Mouse (Mus musculus) midbrain, postnatal 0 days (tissue): ENCODE data around the gene Ccdc60. TPM values are rescaled to one million over a fixed set of nuclear protein-coding genes. Genes with fewer than 3 reads are reported as not detected.

Source experiments
- ATAC-seq: fragments of 200-750 bp; cut with Nextera tagmentation; 2 replicates; pipeline ENCODE4 v1.8.0; 2017; ENCODE audit warnings: moderate number of reproducible peaks, mild to moderate bottlenecking, moderate TSS enrichment, moderate library complexity; ENCODE audit not compliant: low FRiP score
- DNase-seq: peaks from one replicate; pipeline ENCODE4 v3.0.0-alpha.2; 2015; ENCODE audit warnings: low spot score
- H3K27ac ChIP-seq: fragments of 300-500 bp; sonication (generic); 2 replicates; pipeline ENCODE4 v1.5.1; 2014; ENCODE audit warnings: low read depth, mild to moderate bottlenecking, low read length, mixed read lengths
- H3K27me3 ChIP-seq: fragments of 300-500 bp; sonication (generic); 2 replicates; pipeline ENCODE4 v1.6.1; 2014; ENCODE audit warnings: low read length, control low read depth, mixed read lengths; ENCODE audit not compliant: insufficient read depth
- H3K36me3 ChIP-seq: fragments of 300-500 bp; sonication (generic); 2 replicates; pipeline ENCODE4 v1.6.1; 2014; ENCODE audit warnings: low read length, control low read depth, mixed read lengths; ENCODE audit not compliant: insufficient read depth
- H3K4me1 ChIP-seq: fragments of 300-500 bp; sonication (generic); 2 replicates; pipeline ENCODE4 v1.6.1; 2014; ENCODE audit warnings: mild to moderate bottlenecking, control low read depth, antibody characterized with exemption, low read length, mixed read lengths; ENCODE audit not compliant: insufficient read depth
- H3K4me2 ChIP-seq: fragments of 300-500 bp; sonication (generic); 2 replicates; pipeline ENCODE4 v1.6.1; 2014; ENCODE audit warnings: low read depth, mild to moderate bottlenecking, low read length, mixed read lengths; ENCODE audit not compliant: poor library complexity, severe bottlenecking
- H3K4me3 ChIP-seq: fragments of 300-500 bp; sonication (generic); 2 replicates; pipeline ENCODE4 v1.5.1; 2014; ENCODE audit warnings: low read depth, mild to moderate bottlenecking, low read length, moderate library complexity
- H3K9ac ChIP-seq: fragments of 300-500 bp; sonication (generic); replicated peaks from 2 replicates; pipeline ENCODE4 v1.6.1; 2014; ENCODE audit warnings: mild to moderate bottlenecking, low read length, moderate library complexity, mixed read lengths; ENCODE audit not compliant: poor library complexity, severe bottlenecking
- H3K9me3 ChIP-seq: fragments of 300-500 bp; sonication (generic); 2 replicates; pipeline ENCODE4 v1.6.1; 2016; ENCODE audit warnings: low read length, control low read depth
- CTCF ChIP-seq: IDR thresholded peaks from 2 replicates; pipeline ENCODE4 v1.5.1; 2016; ENCODE audit warnings: antibody characterized with exemption, mild to moderate bottlenecking
- WGBS: fragments of 180-500 bp; shearing (Covaris S2); extraction: QIAGEN DNeasy Blood & Tissue Kit; methylation state at CpG from one replicate; pipeline ENCODE4 v1.1.7; 2014; 5-methylcytosine and 5-hydroxymethylcytosine counted together
- polyA plus RNA-seq: library from polyadenylated mRNA; unstranded; fragments of >200 nt; fragmentation: Nextera tagmentation; extraction: Ambion mirVana; gene quantifications from 2 replicates; pipeline ENCODE4 v1.2.1, GENCODE M21; 2015
- total RNA-seq: library from RNA; depleted of rRNA; stranded (reverse); fragments of >200 nt; gene quantifications from 2 replicates; pipeline ENCODE4 v1.2.3, GENCODE M21; 2014

Ccdc60 gene
- total and polyA plus RNA-seq, 2 experiments from 2014 or later, result 2.2 to 2.6 TPM

DNA sequence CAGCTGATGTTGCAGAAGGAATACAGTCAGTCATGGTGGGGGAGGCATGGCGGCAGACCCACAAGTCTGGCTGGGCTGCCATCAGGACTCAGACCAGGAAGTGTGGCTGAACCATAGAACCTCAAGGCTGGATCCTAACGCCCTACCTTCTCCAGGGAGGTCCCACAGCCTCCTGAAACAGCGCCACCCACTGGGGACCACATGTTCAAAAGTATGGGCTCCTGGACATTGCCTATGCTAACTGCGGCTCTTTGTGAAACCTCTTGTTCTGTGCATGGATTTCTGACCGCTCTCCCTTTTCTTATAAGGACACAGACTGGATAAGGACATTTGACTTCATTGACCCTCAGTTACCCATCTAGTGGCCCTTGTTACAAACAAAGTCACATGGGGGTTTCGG lies 64.8 kb downstream of the Ccdc60 start:
- Histone ChIP-seq H3K27ac (no peak overlapping the region), H3K27me3 (no peaks in the 10 kb centered on the region), H3K4me1 (0 out of 2 replicates have a peak, but pooled peaks cover 2% of the 10 kb centered on the region), H3K9me3 (no peaks in the 10 kb centered on the region), H3K9ac (no peak overlapping the region), H3K36me3 (no peaks in the 10 kb centered on the region), H3K4me3 (no peak overlapping the region), H3K4me2 (no peak overlapping the region)
- DNase-seq (no peak), ATAC-seq (no peak)
- TF ChIP-seq CTCF, result no peak; the same call in 1 of the 2 replicates
- WGBS, result 83% methylated on average over 6 of the region's 6 CpGs

DNA sequence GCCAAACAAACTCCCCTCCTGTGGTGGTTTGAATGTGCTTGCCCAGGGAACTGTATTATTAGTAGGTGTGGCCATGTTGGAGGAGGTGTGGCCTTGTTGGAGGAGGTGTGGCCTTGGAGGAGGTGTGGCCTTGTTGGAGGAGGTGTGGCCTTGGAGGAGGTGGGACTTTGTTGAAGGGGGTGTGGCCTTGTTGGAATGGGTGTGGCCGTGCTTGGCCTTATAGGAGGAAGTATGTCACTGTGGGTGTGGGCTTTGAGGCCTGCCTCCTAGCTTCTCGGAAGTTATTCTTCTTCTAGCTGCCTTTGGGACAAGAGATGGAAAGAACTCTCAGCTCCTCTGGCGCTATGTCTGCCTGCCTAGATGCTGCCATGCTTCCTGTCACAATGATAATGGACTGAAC lies 66.9 kb downstream of the Ccdc60 start:
- H3K4me2 ChIP-seq, result no peak overlapping the region
- DNase-seq (no peak), ATAC-seq (no peak)
- H3K9ac ChIP-seq, result no peak overlapping the region
- 0 out of 2 replicates have a peak, but pooled peaks cover 2% of the 10 kb centered on the region for H3K4me1 ChIP-seq
- no peaks in the 10 kb centered on the region for H3K9me3 ChIP-seq
- TF ChIP-seq CTCF, result no peak
- 93% methylated on average over 3 of the region's 3 CpGs for WGBS
- H3K27me3 ChIP-seq, result no peaks in the 10 kb centered on the region
- no peak overlapping the region for H3K27ac ChIP-seq
- H3K36me3 ChIP-seq, result no peaks in the 10 kb centered on the region
- no peak overlapping the region for H3K4me3 ChIP-seq

DNA sequence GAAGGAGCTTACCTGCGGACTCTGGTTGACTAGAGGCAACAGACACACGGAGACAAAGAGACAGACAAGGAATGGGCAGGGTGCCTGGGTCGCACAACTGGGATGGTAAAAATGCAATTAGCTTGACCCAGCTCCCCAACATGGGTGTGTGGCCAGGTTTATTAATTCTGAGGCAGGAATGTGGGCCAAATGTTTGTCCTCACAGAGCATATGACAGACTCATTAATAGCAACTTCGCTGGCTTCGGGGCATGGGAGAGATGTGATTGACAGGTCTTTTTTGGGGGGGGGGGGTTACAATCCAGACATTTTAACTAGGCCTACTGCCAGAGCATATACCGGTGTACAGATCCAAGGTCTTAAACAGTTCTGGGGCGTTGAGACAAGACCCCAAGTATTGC lies 69.5 kb downstream of the Ccdc60 start:
- Histone ChIP-seq H3K9me3 (no peaks in the 10 kb centered on the region), H3K4me1 (0 out of 2 replicates have a peak, but pooled peaks cover 2% of the 10 kb centered on the region), H3K27ac (no peak overlapping the region), H3K27me3 (no peaks in the 10 kb centered on the region), H3K4me2 (no peak overlapping the region), H3K36me3 (no peaks in the 10 kb centered on the region), H3K9ac (no peak overlapping the region), H3K4me3 (no peak overlapping the region)
- no peak for DNase-seq
- no peak for ATAC-seq
- WGBS, result 67% methylated on average over 7 of the region's 7 CpGs
- TF ChIP-seq CTCF, result no peak

DNA sequence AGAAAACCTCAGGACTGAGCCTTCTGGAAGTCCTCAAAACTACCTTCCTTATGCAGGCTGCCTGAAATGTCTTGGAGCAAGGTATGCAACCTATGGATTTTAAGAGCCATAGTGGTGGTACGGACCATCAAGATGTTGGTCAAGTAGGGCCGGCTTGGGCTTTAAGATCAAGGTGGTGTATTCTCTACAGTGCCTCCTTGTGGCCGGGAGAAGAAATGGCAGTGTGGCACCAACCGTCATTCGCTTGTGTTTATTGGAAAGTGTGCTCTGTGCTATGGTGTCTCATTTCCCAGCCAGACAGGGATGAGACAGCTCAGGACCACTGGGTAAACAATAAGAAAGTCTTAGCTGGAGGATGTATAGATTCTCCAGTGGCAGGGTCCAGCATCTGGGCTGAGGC lies 76.1 kb downstream of the Ccdc60 start:
- no peak for DNase-seq
- no peaks in the 10 kb centered on the region for H3K27me3 ChIP-seq
- H3K4me3 ChIP-seq, result no peak overlapping the region
- ATAC-seq, result no peak
- H3K36me3 ChIP-seq, result no peaks in the 10 kb centered on the region
- H3K4me2 ChIP-seq, result no peak overlapping the region
- H3K4me1 ChIP-seq, result peaks cover 10% of the 10 kb centered on the region; the same call in 1 of the 2 replicates
- no peaks in the 10 kb centered on the region for H3K9me3 ChIP-seq
- WGBS, result 59% methylated on average over 5 of the region's 5 CpGs
- no peak overlapping the region for H3K9ac ChIP-seq
- H3K27ac ChIP-seq, result no peak overlapping the region
- TF ChIP-seq CTCF, result peak; percentile 49

DNA sequence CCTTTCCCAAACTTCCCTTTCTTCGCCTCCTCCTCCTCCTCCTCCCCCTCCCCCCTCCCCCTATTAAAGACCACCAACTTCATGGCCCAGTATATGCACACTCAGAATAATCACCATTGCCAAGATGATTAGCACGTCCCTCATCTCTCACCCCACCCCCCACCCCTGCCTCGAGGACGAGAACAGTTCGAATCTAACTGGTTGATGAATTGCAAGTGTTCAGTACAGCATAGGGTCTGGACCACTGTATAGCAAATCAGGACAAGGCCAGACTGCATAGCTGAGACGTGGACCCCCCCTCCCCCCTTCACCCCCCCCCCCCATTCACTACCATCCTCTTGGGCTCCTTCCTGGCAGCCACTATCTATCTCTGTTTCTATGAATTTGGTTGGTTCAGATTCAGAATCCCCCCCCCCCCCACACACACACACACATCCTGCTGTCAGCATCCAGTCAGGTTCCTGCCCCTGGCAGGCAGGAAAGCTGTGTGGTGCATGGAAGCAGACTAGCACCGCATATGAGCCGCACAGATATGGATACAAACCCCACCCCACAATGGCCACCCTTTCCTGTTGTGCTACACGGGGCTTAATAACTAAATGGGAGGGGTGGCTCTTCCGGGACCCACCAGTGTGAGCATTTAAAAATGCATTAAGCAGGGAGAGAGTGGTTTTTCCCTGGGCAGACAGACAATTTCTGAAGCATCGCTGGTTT lies 79.2 kb downstream of the Ccdc60 start:
- H3K9ac ChIP-seq, result no peak overlapping the region; the same call in 1 of the 2 replicates
- TF ChIP-seq CTCF, result no peak
- H3K36me3 ChIP-seq, result no peaks in the 10 kb centered on the region
- H3K4me3 ChIP-seq, result no peak overlapping the region
- peak overlapping the region; percentile 72 for H3K27ac ChIP-seq
- no peak overlapping the region for H3K4me2 ChIP-seq
- H3K9me3 ChIP-seq, result no peaks in the 10 kb centered on the region
- peaks cover 10% of the 10 kb centered on the region; the same call in 1 of the 2 replicates for H3K4me1 ChIP-seq
- DNase-seq, result peak; percentile 29
- ATAC-seq, result peak; percentile 54; the same call in 1 of the 2 replicates
- WGBS, result 20% methylated on average over 11 of the region's 11 CpGs
- H3K27me3 ChIP-seq, result no peaks in the 10 kb centered on the region

DNA sequence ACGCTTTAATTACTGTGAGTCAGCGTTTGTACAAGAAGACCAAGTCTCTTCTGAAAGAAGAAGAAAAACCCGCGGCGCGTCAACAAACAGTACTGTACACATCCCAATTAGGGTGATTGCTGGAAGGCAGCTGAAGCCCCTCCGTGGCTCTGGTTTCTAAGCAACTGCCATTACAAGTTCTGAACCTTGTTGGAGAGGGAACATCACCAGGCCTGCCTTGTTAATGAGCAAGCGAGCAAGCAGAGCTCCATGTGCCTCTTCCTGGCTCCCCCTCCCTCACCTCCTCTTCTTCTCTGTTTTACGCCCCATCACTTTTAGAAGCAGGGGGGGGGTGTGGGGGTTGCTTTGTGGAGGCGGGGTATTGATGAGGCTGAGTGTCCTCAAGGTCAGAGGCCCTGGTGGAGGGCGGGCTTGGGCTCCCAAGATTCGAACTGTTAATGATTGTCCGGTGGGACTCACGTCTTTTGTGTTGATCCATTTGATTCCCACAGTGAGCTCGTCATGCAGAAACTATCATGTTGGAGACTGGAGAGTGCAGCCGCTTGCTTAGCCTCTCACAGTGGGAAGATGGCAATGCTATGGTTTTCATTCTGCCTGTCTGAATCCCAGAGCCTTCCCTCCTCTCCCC lies 79.9 kb downstream of the Ccdc60 start:
- DNase-seq, result peak; percentile 91
- Histone ChIP-seq H3K4me1 (peaks cover 10% of the 10 kb centered on the region; the same call in 1 of the 2 replicates), H3K4me2 (no peak overlapping the region), H3K4me3 (no peak overlapping the region), H3K36me3 (no peaks in the 10 kb centered on the region), H3K9me3 (no peaks in the 10 kb centered on the region), H3K27ac (peak overlapping the region; percentile 72), H3K27me3 (no peaks in the 10 kb centered on the region), H3K9ac (no peak overlapping the region)
- peak; percentile 78 for ATAC-seq
- WGBS, result 16% methylated on average over 16 of the region's 16 CpGs
- no peak for TF ChIP-seq CTCF
